Comparison of ENCODE assay signal across 19 mouse cellular contexts in the genomic region with DNA sequence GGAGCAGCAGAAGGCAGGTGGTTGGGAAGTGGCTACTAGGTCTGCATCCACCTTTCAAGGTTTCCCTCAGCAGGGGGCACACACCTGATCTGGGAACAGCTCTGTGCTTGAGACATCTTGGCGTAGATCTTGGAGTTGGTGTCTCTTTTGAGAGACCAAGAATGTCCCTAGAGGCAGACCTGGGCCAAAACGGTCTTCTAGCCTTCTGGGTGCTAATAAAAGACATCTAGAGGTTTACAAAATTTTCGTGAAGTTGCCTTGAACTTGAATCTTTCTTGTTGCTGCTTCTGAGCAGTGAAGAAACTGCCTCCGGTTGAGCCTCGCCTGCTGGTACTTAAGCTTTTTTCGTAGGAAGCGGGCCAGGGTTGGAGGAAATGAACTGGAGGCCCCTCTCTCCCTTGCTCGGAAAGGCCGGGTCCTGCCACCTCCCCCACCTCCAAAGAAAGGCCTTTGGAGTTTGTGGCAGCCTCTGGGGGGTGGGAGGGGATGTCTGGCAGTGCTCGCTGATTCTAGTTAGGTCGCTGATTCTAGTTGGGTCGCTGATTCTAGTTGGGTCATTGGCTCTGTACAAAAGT. TPM values are rescaled to one million over a fixed set of nuclear protein-coding genes. Genes with fewer than 3 reads are reported as not detected.
DNase-seq lines count a peak whose midpoint lies in the region; ATAC-seq and TF ChIP-seq lines count a peak whose summit lies in the region.
"Had no signal": no experiment of that assay in that cellular context is flagged by ENCODE, and none has a peak within 500 bp of the region (broad histone marks: within the 10 kb centered on the region; RNA-seq: fewer than 3 reads in every experiment).

No protein-coding gene starts in this region.

- H3K4me2 ChIP-seq in heart, embryonic 15.5 days, result no peak overlapping the region
- peak overlapping the region; percentile 38; the same call in 1 of the 2 replicates for H3K4me2 ChIP-seq in limb, embryonic 13.5 days (replicated peaks)
- H3K4me2 ChIP-seq: hindbrain, embryonic 13.5 days had no signal

- DNase-seq in heart, postnatal 36 days, result no peak
- peak; percentile 24 for DNase-seq in ES-CJ7 (ENCODE audit: low read depth, low spot score)
- peak; percentile 15 for DNase-seq in brain, embryonic 14.5 days (ENCODE audit: low read depth)
- DNase-seq in ovary, postnatal 10 days (ENCODE audit: low spot score), result no peak
- no peak for DNase-seq in left cerebral cortex, postnatal 10 days (ENCODE audit: extremely low spot score in 1 of 2, low spot score in 2 of 2)
- DNase-seq: gastrocnemius, postnatal 25 days; kidney, adult 11 months; kidney, postnatal 25 days; lung, adult 18-20 months; lung, postnatal 4 days had no signal

- H3K27ac ChIP-seq in heart, embryonic 15.5 days, result no peak overlapping the region
- H3K27ac ChIP-seq in limb, embryonic 13.5 days, result no peak overlapping the region
- H3K27ac ChIP-seq: hindbrain, embryonic 13.5 days; limb, embryonic 12.5 days had no signal

- TF ChIP-seq CTCF in brain, embryonic 14.5 days (IDR thresholded peaks at IDR 0.05; ENCODE audit: borderline replicate concordance, extremely low read depth, insufficient read depth, insufficient read length), result no peak

- H3K9ac ChIP-seq in heart, embryonic 15.5 days, result no peak overlapping the region
- H3K9ac ChIP-seq in limb, embryonic 13.5 days, result no peak overlapping the region
- H3K9ac ChIP-seq: hindbrain, embryonic 13.5 days; limb, embryonic 12.5 days had no signal

- no peak for ATAC-seq in heart, embryonic 15.5 days (replicated peaks; ENCODE audit: insufficient number of reproducible peaks, insufficient read depth, low FRiP score, low read depth)
- no peak for ATAC-seq in limb, embryonic 13.5 days (ENCODE audit: low FRiP score, low read depth)
- ATAC-seq: activated CD4-positive, CD25-positive, alpha-beta regulatory T cell, adult 4 months; CD4-positive, CD25-positive, alpha-beta regulatory T cell, adult 4 months; forebrain, embryonic 16.5 days had no signal

- intact Hi-C loops in heart, postnatal 36 days (cut with DNase I), result no loop called here
- intact Hi-C loops in left cerebral cortex, postnatal 10 days (cut with DNase I), result loop anchor here (5.0 kb wide), 1 partner anchor 680 kb away; the partner anchor contains the start of gene Foxa2

- H3K9me3 ChIP-seq in heart, embryonic 15.5 days (replicated peaks), result no peaks in the 10 kb centered on the region
- no peaks in the 10 kb centered on the region for H3K9me3 ChIP-seq in limb, embryonic 13.5 days
- H3K9me3 ChIP-seq: hindbrain, embryonic 13.5 days; limb, embryonic 12.5 days had no signal

- no peak for TF ChIP-seq POLR2A in brain, embryonic 14.5 days (IDR thresholded peaks at IDR 0.05; ENCODE audit: borderline replicate concordance, extremely low read depth, insufficient read depth, insufficient read length, poor library complexity, severe bottlenecking)

- peak overlapping the region; percentile 34 for H3K4me3 ChIP-seq in heart, embryonic 15.5 days
- peak overlapping the region; percentile 42; the same call in 1 of the 2 replicates for H3K4me3 ChIP-seq in limb, embryonic 13.5 days
- H3K4me3 ChIP-seq: hindbrain, embryonic 13.5 days; limb, embryonic 12.5 days had no signal

- H3K4me1 ChIP-seq in heart, embryonic 15.5 days (replicated peaks), result peaks cover 23% of the 10 kb centered on the region
- peaks cover 25% of the 10 kb centered on the region for H3K4me1 ChIP-seq in limb, embryonic 13.5 days

- no peaks in the 10 kb centered on the region for H3K36me3 ChIP-seq in heart, embryonic 15.5 days
- H3K36me3 ChIP-seq in limb, embryonic 13.5 days, result no peaks in the 10 kb centered on the region
- H3K36me3 ChIP-seq: hindbrain, embryonic 13.5 days; limb, embryonic 12.5 days had no signal

- WGBS in heart, embryonic 15.5 days, result 7% methylated on average over 12 of the region's 12 CpGs
- WGBS in limb, embryonic 13.5 days, result 3% methylated on average over 12 of the region's 12 CpGs

- peaks cover 92% of the 10 kb centered on the region for H3K27me3 ChIP-seq in heart, embryonic 15.5 days
- H3K27me3 ChIP-seq in limb, embryonic 13.5 days, result peaks cover 92% of the 10 kb centered on the region

RNA-seq across cellular contexts. Expression of gene Pax1, which starts 5.6 kb away (rescaled TPM):
- 1.1 and 18.0 TPM in 2 replicates for polyA plus RNA-seq in heart, embryonic 15.5 days (2015; fragmentation: Nextera tagmentation; extraction: Ambion mirVana)
- total RNA-seq in heart, postnatal 36 days (2021), result not detected
- 0.55 and 0.85 TPM in 2 replicates for polyA plus RNA-seq in brain, embryonic 14.5 days (2012; rRNA removed)
- 1.8 and 2.8 TPM in 2 replicates for polyA plus RNA-seq in limb, embryonic 13.5 days (2015; fragmentation: Nextera tagmentation; extraction: Ambion mirVana)
- not detected for total RNA-seq in left cerebral cortex, postnatal 10 days (2021)
- total RNA-seq: gastrocnemius, postnatal 25 days; layer of hippocampus, postnatal 10 days had no signal
- polyA plus RNA-seq: activated CD4-positive, CD25-positive, alpha-beta regulatory T cell, adult 4 months; CD4-positive, CD25-positive, alpha-beta regulatory T cell, adult 4 months; cortical plate, adult 2 months; forebrain, embryonic 16.5 days had no signal

Comparison
In these comparisons a context has a peak if more than half of its experiments do, and no peak if none do; other contexts are left out.
1. DNase-seq: peak in ES-CJ7 (single experiment) and brain, embryonic 14.5 days (single experiment); none in heart, postnatal 36 days (0 of 2), ovary, postnatal 10 days (single experiment) and left cerebral cortex, postnatal 10 days (0 of 2).